Mouse (Mus musculus): ENCODE results near the gene Gm20388. TPM values are rescaled to one million over a fixed set of nuclear protein-coding genes. Genes with fewer than 3 reads are reported as not detected.
"Not testable (repeated sequence)": the region's sequence is repeated elsewhere in the genome, so short reads cannot be mapped to it uniquely, and the experiment has no call there.

The Gm20388 gene
- total RNA-seq, 2 experiments from 2014 or later: not detected

DNA sequence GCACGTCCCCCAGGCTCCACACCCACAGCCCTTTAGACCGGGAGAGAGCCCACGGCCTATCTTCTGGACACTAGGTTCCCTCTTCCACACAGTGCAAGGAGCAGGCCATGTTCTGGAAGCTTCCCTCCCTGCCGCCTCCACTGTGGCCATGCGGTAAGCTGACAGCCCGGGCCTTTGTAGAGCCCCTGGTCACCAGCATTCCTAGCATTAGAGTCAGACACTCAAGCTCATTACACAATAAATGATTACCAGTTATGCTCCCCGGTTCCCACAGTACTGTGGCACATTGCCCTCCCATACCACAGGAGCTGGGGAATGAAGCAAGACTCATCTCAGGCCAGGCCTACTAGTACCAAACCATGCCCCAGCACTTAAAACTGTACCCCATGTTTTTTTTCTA, 3137.8 kb downstream of the Gm20388 start:
- DNase-seq (ENCODE audit: low spot score in 2 of 2): no peak

DNA sequence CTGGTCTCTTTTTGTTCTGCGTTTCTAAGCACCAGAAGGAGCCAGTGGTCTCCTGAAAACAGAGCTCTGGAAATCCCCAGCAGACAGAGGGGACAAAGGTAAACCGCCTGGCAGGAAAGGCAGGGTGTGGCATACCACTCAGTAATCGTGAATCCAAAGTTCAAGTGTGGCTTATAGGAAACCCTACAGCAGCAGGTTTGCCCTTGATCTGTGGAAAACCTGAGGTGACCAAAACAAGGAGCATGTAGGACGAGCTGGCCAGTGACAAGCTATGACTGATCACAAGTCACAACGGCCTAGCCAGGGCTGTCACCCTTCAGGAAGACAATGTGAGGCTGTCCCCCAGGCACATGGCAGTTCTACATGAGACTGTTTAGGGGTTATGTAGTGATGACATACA, 3140.8 kb downstream of the Gm20388 start:
- no peak for DNase-seq (ENCODE audit: low spot score in 2 of 2)

DNA sequence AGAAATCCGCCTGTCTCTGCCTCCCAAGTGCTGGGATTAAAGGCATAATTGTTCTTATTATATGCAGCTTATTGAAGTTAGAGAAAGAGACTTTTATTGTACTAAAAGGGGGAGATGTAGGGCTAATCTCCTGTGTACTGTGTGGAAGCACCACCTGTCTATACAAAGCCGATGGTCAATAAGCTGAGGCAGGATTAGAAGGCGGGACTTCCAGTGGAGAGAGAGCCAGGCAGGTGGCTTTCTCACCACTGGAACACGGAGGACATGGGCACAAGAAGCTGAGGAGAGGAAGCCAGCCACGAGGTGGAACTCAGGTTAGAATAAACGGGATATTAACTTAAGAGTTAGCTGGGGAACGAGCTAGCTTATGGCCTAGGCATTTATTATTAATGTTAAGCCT, 3152.1 kb downstream of the Gm20388 start, which contains the start of gene Spg7:
Spg7 (plus strand) TSS at position 222 of the 400 bp plus-strand sequence.
- DNase-seq (ENCODE audit: low spot score in 2 of 2): no peak

DNA sequence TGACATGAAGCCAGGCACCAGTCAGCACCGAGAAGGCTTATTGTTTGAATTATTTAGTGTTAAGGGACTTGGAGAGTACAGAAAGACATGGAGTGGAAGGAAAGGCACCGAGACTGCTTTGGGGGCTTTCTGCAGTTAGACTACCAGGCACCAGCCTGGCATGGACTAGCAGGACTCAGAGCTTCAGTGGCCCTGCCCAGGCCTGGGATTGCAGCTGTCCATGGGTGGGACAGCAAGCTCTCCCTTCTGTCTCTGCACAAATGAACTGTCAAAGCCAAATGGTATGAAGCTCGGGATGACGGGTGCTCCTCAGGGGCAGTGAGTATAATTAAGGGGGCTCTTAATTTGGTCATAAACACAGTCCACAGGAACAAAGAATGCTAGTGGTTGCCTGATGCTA, 3153.4 kb downstream of the Gm20388 start:
- DNase-seq (ENCODE audit: low spot score in 2 of 2): no peak

DNA sequence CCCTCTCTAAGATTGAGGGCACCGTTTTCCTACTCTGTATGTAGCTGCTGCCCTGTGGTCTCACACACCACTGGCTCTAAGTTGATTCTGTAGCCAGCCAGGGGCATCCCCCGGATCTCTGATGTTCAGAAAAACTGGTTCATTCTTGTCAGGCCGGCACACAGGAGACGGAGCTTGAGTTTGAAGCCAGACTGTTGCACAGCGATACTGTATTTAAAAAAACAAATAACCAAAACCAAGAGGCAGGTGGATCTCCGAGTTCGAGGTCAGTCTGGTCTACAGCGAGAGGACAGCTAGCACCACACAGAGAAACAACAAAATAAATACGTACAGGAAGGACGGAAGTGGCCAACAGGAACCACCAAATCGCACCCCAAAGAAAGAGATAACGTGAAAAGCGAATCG, 3154.2 kb downstream of the Gm20388 start:
- DNase-seq (ENCODE audit: low spot score in 2 of 2): no peak

DNA sequence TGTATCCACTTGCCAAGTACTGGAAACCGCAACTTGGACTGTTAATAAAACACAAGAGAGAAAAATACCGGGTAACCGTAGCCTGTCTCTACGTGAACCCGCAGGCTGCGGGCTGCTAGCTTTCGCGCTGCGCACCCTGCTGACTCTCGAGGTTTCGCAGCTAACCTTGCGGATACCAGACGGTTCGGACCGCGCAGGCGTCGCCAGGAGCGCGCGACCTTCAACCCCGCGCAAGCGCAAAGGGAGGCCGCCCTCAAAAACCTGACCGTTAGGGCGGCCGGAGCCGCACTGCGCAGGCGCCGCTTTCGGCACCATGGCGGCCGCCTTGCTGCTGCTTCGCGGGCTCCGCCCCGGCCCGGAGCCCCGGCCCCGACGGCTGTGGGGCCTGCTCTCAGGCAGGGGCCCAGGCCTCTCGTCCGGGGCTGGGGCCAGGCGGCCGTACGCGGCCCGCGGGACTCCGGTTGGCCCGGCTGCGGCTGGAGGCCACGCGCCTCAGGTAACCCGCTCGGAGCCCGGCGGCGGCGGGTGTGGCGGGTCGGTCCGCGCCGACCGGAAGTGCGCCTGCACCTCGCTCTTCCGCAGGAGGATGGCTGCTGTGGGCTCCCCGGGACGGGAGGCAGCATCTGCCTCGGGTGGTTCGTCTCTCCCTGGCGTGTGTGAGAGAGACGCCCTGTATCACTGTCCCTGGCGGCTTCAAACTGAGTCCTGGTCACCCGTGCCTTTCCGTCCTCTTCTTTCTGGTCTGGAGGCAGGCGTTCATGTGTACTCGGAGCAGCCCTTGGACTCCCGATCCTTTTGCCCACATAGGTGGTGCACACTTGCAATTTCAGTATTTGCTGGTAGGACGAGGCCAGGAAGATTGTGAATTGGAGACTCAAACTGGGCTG, 3154.8 kb downstream of the Gm20388 start:
- peak; percentile 95 to 97 for DNase-seq (ENCODE audit: low spot score in 2 of 2)

DNA sequence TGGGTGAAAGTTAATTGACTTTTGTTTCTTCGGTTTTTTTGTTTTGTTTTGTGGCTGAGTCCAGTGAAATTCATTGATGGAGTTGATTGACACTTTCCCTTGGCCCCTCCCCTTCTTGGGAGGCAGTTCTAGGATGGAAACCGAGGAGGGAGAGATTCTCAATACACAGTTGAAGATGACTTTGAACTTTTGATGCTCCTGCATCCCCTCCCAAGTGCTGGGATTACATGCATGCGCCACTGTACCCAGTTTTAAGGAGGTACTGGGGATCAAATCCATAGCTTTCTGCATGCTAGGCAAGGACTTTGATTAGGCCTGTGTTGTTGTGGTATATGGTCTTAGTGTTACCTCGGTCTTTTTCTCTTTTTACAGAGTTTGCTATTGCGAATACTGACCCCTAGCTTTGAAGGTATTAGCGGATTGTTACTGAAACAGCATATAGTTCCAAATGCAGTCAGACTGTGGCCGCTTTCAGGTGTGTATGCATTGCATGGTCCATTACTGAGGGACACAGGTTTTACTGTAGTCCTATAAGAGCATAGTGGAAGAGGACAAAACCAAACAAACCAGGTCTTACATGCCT, 3155.6 kb downstream of the Gm20388 start:
- no peak for DNase-seq (ENCODE audit: low spot score in 2 of 2)

DNA sequence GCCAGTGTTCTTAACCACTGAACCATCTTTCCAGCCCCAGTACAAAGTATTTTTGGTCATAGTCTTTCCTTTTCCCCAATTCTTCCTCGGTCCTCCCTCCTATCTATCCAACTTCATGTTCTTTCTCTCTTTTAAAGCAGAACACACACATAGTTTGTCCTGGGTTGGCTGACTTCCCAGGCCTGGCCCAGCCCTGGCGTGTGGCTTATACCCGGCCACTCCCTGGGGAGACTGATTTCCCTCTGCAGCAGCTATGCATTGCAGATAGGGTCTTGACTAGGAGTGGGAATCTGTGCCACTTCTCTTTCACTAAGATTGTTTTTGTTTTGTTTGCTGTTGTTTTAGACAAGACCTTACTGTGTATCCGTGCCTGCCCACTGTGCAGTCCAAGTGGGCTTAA, 3160.5 kb downstream of the Gm20388 start:
- DNase-seq (ENCODE audit: low spot score in 2 of 2): no peak

DNA sequence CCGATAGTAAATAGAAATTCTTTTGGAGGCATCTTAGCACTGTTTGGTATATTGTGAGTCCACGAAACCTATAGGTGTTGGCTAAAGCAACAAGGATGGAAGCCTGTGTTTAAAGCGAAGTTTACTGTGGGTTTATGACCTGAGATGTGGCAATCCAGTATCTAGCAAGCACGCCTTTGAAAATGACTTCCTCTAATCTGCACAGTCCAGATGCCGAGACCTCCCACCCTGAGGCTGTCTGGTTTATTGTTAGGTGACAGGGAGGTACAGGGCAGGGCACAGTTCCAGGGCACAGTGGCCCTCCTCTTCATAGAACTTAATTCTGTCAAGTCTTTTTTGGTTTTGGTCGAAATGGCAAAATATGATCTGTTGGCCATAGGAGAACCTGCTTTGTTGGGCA, 3166.6 kb downstream of the Gm20388 start:
- no peak for DNase-seq (ENCODE audit: low spot score in 2 of 2)

DNA sequence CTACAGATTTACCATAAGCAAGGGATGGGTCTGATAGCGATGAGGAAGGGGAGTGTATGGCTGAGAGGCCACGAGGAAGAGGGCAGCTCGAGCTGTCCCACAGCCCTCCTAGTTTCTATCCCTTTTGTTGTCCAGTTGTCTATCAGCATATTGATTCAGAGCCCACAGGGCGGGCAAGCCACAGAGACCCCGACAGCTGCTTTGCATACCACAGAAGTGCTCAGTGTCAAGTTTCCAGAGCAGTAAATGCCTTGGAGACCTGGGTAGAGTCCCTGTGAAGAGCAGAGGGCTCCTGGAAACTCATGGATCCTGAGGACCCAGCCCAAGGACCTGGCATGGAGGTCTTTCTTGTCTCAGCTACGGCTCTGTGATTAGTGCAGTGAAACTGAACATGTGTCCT, 3172.4 kb downstream of the Gm20388 start:
- DNase-seq (ENCODE audit: low spot score in 2 of 2): no peak

DNA sequence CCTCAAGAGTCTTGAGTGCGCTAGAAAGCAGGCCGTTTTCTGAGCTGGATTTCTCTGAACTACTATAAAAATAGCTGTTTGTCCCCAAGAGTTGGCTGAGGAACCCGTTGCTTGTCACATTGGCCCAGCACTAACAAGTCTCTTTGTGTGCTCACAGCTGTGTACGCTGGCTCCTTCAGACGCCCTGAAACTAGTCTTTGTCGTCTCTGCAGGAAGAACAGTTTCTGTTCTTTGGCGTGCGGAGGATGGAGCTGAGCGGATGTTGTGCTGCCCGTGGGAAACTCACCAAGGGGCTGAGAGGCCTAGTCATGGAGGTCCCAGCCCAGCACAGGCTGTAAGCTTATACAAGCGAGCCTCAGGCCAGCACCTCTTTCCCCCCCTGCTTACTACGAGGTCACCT, 3173.0 kb downstream of the Gm20388 start:
- DNase-seq (ENCODE audit: low spot score in 2 of 2): peak in 1 of 2 experiments; percentile 80

DNA sequence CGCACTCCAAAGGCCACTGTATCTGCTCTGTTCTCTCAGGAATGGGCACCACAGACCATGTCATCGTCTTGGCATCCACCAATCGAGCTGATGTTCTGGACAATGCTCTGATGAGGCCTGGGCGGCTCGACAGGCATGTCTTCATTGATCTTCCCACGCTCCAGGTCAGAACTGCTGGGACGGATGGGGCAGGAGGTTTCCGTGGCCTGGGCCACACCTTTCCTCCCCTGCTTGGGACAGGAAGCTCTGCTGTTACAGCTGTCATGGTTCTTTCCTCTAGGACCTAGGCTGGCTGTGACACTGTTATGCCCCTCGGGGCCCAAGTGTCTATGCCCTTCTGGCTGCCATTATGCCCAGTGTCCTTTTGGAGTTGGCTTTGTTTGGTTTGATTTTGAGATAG, 3176.6 kb downstream of the Gm20388 start:
- DNase-seq (ENCODE audit: low spot score in 2 of 2): no peak

DNA sequence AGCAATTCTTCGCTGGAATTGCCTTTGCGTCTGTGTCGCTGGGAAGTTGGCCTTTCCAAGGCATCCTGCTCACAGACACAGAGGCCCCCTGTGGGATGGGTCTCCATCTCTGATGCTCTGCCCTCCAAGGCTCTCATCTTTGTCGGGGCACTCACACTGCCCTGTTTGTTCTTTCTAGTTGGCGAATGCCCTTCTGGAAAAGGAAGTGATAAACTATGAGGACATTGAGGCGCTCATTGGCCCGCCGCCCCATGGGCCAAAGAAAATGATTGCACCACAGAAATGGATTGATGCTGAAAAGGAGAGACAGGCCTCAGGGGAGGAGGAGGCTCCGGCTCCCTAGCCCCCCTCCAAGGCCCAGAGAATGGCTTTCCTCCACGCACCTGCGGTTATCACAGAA, 3186.6 kb downstream of the Gm20388 start:
- DNase-seq (ENCODE audit: low spot score in 2 of 2): peak in 1 of 2 experiments; percentile 64

DNA sequence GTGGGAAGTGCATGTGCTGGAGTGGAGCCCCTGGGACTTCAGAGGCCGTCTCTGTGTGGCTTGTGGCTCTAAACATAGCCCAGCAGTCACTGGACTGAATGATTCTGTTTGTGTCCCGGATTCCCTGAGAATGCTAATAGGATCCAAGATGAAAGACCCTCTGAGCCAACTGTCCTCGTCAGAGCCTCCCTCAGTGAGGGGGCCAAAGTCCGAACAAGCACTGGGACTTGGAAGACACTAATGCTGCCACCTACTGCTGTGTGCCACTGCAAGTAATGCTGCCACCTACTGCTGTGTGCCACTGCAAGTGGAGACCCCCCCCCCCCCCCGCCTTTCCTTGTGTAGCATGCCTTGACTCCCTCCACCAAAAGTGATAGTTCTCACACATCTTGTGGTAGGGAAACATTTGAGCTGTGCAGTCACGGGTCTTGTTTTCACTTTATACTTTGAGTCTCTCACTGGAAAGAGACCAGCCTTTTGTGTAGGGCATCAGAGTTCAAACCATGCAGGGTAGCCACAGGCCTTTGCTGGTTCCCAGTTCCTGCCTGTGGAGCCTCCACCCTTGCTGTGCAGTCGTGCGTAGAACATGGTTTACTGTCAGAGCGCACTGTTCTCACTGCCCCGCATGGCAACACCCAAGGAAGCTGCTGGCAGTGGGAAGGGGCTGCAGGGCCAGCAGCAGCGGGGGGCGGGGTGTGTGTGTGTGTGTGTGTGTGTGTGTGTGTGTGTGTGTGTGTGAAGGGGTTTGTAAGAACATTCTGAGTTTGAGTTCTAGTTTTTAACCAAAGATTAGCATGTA, 3187.3 kb downstream of the Gm20388 start:
- DNase-seq (ENCODE audit: low spot score in 2 of 2): peak in 1 of 2 experiments; percentile 67

DNA sequence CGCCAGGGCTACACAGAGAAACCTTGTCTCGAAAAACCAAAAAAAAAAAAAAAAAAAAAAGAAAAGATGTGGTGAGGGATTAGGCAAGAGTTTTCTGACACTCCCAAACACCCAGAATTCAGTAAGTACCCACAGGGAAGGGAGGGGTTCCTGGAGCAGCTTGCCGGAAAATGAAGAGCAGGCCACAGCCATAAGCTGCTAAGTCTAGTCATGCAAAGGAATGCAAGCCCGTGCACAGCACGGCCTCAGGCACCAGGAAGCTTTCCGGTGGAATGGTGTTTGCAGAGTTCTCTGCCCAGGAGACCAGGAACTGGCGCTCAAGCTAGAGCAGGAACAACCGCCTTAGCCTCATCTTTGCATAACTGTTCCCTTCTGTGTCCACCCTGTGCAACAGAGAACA, 3189.6 kb downstream of the Gm20388 start:
- DNase-seq (ENCODE audit: low spot score in 2 of 2): no peak

DNA sequence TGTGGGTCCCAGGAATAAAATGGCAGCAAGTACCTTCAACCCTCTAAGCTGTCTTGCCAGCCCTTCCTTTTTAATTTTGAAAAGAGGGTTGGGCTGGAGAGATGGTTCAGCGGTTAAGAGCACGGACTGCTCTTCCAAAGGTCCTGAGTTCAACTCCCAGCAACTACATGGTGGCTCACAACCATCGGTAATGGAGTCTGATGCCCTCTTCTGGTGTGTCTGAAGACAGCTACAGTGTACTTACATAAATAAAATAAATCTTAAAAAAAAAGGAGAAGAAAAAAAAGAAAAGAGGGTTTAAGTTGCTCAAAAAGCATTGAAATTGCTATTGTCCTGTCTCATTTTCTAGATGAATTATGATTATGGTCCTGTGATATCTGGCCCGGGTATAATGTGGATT, 3190.6 kb downstream of the Gm20388 start:
- no peak for DNase-seq (ENCODE audit: low spot score in 2 of 2)

DNA sequence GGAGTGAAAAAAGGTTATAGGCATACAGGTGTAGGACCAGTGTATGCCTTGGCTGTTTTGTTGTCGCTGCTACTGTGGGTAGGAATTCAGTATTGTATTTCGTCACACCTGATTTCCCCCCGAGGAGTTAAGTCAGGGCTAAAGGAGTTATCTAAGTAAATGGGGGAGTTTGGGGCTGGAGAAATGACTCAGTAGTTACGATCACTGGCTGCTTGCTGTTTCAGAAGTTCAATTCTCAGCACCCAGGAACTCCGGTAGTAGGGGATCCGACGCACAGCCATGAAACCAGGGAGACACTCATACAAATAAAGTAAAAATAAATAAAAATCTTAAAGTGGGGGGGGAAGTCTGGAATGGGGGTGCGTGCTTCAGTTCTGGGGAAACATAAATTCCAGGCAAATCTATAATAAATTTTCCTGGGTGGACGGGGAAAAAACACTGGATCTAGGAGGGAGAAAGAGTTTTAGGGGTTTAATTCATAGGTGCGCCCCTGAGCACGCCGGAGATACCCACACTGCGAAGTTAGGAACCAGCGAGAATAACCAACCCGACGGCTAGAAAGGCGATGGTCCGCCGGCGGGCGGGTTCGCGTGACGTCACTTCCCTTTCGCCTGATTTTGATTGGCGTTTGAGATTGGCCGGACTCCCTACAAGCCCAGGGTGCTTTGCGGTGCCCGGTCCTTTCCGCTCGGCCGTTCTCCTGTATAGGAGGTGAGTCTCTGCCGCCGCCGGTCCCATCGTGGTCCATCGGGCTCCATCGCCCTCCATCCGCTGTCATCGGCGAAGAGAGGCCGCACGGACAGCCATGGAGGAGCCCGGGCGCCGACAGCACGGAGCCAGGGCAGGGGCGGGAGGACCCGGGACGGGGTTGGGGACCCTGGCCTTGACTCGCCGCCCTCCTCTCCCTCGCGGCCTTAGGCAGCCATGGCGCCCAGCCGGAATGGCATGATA, 3191.4 kb downstream of the Gm20388 start, which contains the start of gene Rpl13:
Rpl13 (plus strand) TSS at position 616 of the 951 bp plus-strand sequence.
- DNase-seq (ENCODE audit: low spot score in 2 of 2): peak; percentile 97 to 99

DNA sequence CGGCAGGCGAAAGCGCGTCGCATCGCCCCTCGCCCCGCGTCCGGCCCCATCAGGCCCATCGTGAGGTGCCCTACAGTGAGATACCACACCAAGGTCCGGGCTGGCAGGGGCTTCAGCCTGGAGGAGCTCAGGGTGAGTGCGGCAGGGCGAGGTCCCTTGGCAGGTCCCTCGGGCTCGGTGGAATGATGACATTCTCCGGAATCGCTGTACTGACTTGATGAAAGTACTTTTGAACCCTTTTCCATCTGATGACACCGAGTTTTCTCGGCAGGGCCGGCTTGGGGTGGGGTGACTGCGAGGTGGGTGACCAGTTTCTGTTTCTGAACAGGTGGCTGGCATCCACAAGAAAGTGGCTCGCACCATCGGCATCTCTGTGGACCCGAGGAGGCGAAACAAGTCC, 3192.2 kb downstream of the Gm20388 start:
- not testable (repeated sequence) for DNase-seq (ENCODE audit: low spot score in 2 of 2)

DNA sequence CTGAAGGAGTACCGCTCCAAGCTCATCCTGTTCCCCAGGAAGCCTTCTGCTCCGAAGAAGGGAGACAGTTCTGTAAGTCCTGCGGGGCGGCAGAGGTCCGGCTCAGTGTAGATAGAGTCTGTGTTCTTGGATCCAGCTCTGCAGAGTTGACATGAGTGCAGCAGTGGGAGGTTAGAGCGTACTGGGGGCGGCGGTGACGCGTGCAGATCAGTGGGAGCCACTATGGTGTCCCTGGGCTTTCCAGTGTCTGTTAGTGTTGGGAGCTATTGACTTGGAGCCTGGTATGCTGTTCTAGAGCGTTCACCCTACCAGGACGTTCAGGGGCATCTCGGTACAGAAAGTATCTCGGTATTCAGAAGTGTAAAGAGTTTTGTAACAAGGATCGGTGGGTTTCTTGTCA, 3192.6 kb downstream of the Gm20388 start:
- DNase-seq (ENCODE audit: low spot score in 2 of 2): no peak

DNA sequence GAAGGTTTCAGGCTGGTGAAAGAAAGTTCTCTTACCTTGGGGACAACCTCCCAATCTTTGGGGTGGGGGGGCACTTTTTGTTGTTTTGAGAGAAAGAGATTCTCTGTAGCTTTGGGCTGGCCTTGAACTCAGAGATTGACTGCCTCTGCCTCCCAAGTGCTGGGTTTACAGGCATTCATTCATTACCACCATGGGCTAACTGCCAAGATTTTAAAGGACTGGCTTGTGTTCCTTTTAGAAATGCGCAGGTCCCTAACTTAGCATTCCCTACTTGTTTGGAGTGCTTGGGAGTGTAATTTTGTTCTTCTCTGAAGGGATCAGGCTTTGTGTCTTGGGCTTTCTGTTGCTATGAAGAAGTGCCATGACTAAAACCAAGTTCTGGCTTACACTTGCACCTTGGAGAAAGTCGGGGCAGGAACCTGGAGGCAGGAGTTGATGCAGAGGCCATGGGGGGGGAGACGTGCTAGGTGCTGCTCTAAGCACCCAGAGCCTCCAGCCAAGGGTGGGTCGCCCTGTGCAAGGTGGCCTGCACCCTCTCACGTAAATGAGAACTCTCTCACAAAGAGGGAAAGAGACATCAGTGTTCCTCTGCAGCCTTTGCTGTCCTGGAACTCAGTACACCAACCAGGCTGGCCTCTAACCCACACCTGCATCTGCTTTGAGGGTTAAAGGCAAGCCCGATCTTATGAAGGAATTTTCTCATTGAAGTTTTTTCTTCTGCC, 3193.6 kb downstream of the Gm20388 start:
- DNase-seq (ENCODE audit: low spot score in 2 of 2): no peak
